Mouse (Mus musculus) liver, postnatal 0 days (tissue): ENCODE measurements around the gene Rhno1.

Source experiments
- CTCF ChIP-seq: sonication (generic); IDR thresholded peaks from 2 replicates; pipeline ENCODE4 v1.5.1; 2016; ENCODE audit warnings: antibody characterized with exemption, low read depth
- EP300 ChIP-seq: IDR thresholded peaks from 2 replicates; pipeline ENCODE4 v1.6.1; 2016; ENCODE audit warnings: antibody characterized with exemption, low read depth, mild to moderate bottlenecking

DNA sequence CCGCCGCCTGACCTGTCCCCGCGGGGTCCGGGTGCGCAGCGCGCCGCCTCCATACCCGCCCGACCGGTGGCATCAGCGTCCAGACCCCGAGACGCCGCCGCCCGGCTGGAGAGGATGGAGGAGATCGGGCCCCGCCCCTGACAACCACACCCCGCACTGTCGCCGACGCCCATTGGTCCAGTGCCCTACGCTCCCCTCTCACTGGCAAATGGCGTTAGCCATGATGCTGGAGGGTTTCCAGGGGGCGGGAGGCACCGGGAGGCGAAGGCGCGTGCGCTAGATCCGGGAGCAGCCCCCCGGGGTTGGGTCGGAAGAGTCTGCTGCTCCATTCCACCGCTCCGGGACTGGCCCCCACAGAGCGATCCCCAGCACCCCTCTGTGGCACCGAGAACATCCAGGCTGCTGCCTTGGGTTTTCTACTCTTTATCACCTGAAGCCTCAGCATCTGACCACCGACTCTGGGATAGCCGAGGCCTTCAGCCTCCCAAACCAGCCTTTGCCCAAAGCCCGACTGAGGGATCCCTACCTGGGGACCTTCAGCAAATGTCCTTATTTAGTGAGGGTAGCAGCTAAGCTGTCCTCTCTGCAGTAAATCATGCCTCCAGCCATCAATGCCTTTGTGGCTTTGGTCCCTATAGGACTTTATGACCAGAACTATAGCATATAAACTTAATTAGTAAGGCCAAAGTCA, 6.8 kb downstream of the Rhno1 start, which contains the start of gene Tulp3:
- no peak for TF ChIP-seq CTCF
- no peak for TF ChIP-seq EP300
